Mouse (Mus musculus): ENCODE measurements around the gene Fkbp1b. TPM values are rescaled to one million over a fixed set of nuclear protein-coding genes. Genes with fewer than 3 reads are reported as not detected.

Gene Fkbp1b
- polyA plus RNA-seq, 1 experiment: 7.3 TPM

DNA sequence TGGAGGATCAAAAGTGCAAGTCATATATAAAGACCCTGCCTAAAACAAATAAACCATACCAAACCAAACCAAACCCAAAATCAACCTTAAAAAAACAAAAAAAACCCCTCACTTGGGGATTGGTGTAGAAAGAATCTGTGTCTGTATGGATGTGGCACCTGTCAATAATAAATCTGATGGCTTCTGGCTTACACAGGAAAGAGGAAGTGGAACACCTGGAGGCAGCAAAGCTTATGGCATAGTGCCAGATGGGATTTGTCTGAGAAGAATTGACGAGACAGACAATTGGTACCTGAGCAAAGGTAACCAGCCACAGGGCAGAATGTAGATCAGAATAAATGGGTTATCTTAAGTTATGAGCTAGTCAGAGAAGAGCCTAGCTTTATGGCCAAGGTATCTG lies 43.7 kb upstream of the Fkbp1b start:
- Histone ChIP-seq H3ac (ENCODE audit: control insufficient read depth, insufficient read length) (no peak overlapping the region), H3K79me2 (ENCODE audit: control insufficient read depth, insufficient read depth) (no peaks in the 10 kb centered on the region), H3K36me3 (ENCODE audit: control insufficient read depth, insufficient read depth) (peaks cover 3% of the 10 kb centered on the region), H3K4me2 (ENCODE audit: low read depth) (no peak overlapping the region), H3K27me3 (ENCODE audit: control insufficient read depth, insufficient read depth, insufficient read length) (no peaks in the 10 kb centered on the region), H3K4me3 (no peak overlapping the region)
- no peak for TF ChIP-seq TCF3 (IDR thresholded peaks at IDR 0.05; ENCODE audit: insufficient read length, low read depth)
- TF ChIP-seq MAX (IDR thresholded peaks at IDR 0.05; ENCODE audit: low read depth): no peak
- TF ChIP-seq POLR2A (IDR thresholded peaks at IDR 0.05; ENCODE audit: insufficient read length, low read depth): no peak
- no peak for TF ChIP-seq SRF (IDR thresholded peaks at IDR 0.05; ENCODE audit: control insufficient read depth, insufficient read length, low read depth)
- TF ChIP-seq E2F4 (IDR thresholded peaks at IDR 0.05; ENCODE audit: insufficient read depth): no peak
- no peak for TF ChIP-seq USF1 (IDR thresholded peaks at IDR 0.05; ENCODE audit: low read depth)
- TF ChIP-seq POLR2AphosphoS2 (IDR thresholded peaks at IDR 0.05; ENCODE audit: insufficient read length, low read depth): no peak
- no peak for TF ChIP-seq CEBPB (IDR thresholded peaks at IDR 0.05; ENCODE audit: insufficient read depth, poor library complexity, severe bottlenecking)
- TF ChIP-seq MYOG (IDR thresholded peaks at IDR 0.05; ENCODE audit: control insufficient read depth in 1 of 3, insufficient read depth in 1 of 3, insufficient read length in 2 of 3, low read depth in 2 of 3): no peak
- no peak for TF ChIP-seq TCF12 (IDR thresholded peaks at IDR 0.05; ENCODE audit: insufficient read depth, poor library complexity, severe bottlenecking)
- no peak for TF ChIP-seq REST (IDR thresholded peaks at IDR 0.05; ENCODE audit: insufficient read depth, insufficient read length)
- no peak for TF ChIP-seq MYOD1 (IDR thresholded peaks at IDR 0.05; ENCODE audit: control insufficient read depth in 1 of 3, insufficient read length in 2 of 3, low read depth in 2 of 3)

- Histone ChIP-seq H3K79me2 (ENCODE audit: control insufficient read depth, insufficient read depth) (no peaks in the 10 kb centered on the region), H3K27me3 (ENCODE audit: control insufficient read depth, insufficient read depth, insufficient read length) (no peaks in the 10 kb centered on the region), H3K4me2 (ENCODE audit: low read depth) (no peak overlapping the region), H3K36me3 (ENCODE audit: control insufficient read depth, insufficient read depth) (peaks cover 3% of the 10 kb centered on the region), H3ac (ENCODE audit: control insufficient read depth, insufficient read length) (no peak overlapping the region), H3K4me3 (no peak overlapping the region)
- TF ChIP-seq CEBPB (IDR thresholded peaks at IDR 0.05; ENCODE audit: insufficient read depth, poor library complexity, severe bottlenecking) (no peak), REST (IDR thresholded peaks at IDR 0.05; ENCODE audit: insufficient read depth, insufficient read length) (no peak), MAX (IDR thresholded peaks at IDR 0.05; ENCODE audit: low read depth) (no peak), USF1 (IDR thresholded peaks at IDR 0.05; ENCODE audit: low read depth) (no peak), TCF12 (IDR thresholded peaks at IDR 0.05; ENCODE audit: insufficient read depth, poor library complexity, severe bottlenecking) (no peak), POLR2A (IDR thresholded peaks at IDR 0.05; ENCODE audit: insufficient read length, low read depth) (no peak), E2F4 (IDR thresholded peaks at IDR 0.05; ENCODE audit: insufficient read depth) (no peak), POLR2AphosphoS2 (IDR thresholded peaks at IDR 0.05; ENCODE audit: insufficient read length, low read depth) (no peak), MYOD1 (IDR thresholded peaks at IDR 0.05; ENCODE audit: control insufficient read depth in 1 of 3, insufficient read length in 2 of 3, low read depth in 2 of 3) (no peak)
These were observed 40.7 kb upstream of the Fkbp1b start for GRCm38 (mm10) chr12:4882086-4882485.

- Histone ChIP-seq H3ac (ENCODE audit: control insufficient read depth, insufficient read length) (no peak overlapping the region), H3K27me3 (ENCODE audit: control insufficient read depth, insufficient read depth, insufficient read length) (no peaks in the 10 kb centered on the region), H3K4me2 (ENCODE audit: low read depth) (no peak overlapping the region), H3K36me3 (ENCODE audit: control insufficient read depth, insufficient read depth) (no peaks in the 10 kb centered on the region), H3K4me3 (no peak overlapping the region), H3K79me2 (ENCODE audit: control insufficient read depth, insufficient read depth) (no peaks in the 10 kb centered on the region)
- TF ChIP-seq SRF (IDR thresholded peaks at IDR 0.05; ENCODE audit: control insufficient read depth, insufficient read length, low read depth) (no peak), TCF3 (IDR thresholded peaks at IDR 0.05; ENCODE audit: insufficient read length, low read depth) (no peak), CEBPB (IDR thresholded peaks at IDR 0.05; ENCODE audit: insufficient read depth, poor library complexity, severe bottlenecking) (no peak), POLR2AphosphoS2 (IDR thresholded peaks at IDR 0.05; ENCODE audit: insufficient read length, low read depth) (no peak), MYOD1 (IDR thresholded peaks at IDR 0.05; ENCODE audit: control insufficient read depth in 1 of 3, insufficient read length in 2 of 3, low read depth in 2 of 3) (no peak), POLR2A (IDR thresholded peaks at IDR 0.05; ENCODE audit: insufficient read length, low read depth) (no peak), MAX (IDR thresholded peaks at IDR 0.05; ENCODE audit: low read depth) (no peak), REST (IDR thresholded peaks at IDR 0.05; ENCODE audit: insufficient read depth, insufficient read length) (no peak), MYOG (IDR thresholded peaks at IDR 0.05; ENCODE audit: control insufficient read depth in 1 of 3, insufficient read depth in 1 of 3, insufficient read length in 2 of 3, low read depth in 2 of 3) (no peak), TCF12 (IDR thresholded peaks at IDR 0.05; ENCODE audit: insufficient read depth, poor library complexity, severe bottlenecking) (no peak), USF1 (IDR thresholded peaks at IDR 0.05; ENCODE audit: low read depth) (no peak)
These were observed 37.7 kb upstream of the Fkbp1b start for GRCm38 (mm10) chr12:4879048-4879447.

GRCm38 (mm10) chr12:4878296-4878783 lies 36.9 kb upstream of the Fkbp1b start:
- TF ChIP-seq TCF12 (IDR thresholded peaks at IDR 0.05; ENCODE audit: insufficient read depth, poor library complexity, severe bottlenecking) (no peak), MYOG (IDR thresholded peaks at IDR 0.05; ENCODE audit: control insufficient read depth in 1 of 3, insufficient read depth in 1 of 3, insufficient read length in 2 of 3, low read depth in 2 of 3) (peak in 1 of 3 experiments; percentile 35), MYOD1 (IDR thresholded peaks at IDR 0.05; ENCODE audit: control insufficient read depth in 1 of 3, insufficient read length in 2 of 3, low read depth in 2 of 3) (peak in 2 of 3 experiments; percentile 39 to 69), POLR2AphosphoS2 (IDR thresholded peaks at IDR 0.05; ENCODE audit: insufficient read length, low read depth) (no peak), POLR2A (IDR thresholded peaks at IDR 0.05; ENCODE audit: insufficient read length, low read depth) (no peak), MAX (IDR thresholded peaks at IDR 0.05; ENCODE audit: low read depth) (no peak)
- Histone ChIP-seq H3K79me2 (ENCODE audit: control insufficient read depth, insufficient read depth) (no peaks in the 10 kb centered on the region), H3K4me2 (ENCODE audit: low read depth) (no peak overlapping the region), H3ac (ENCODE audit: control insufficient read depth, insufficient read length) (no peak overlapping the region), H3K27me3 (ENCODE audit: control insufficient read depth, insufficient read depth, insufficient read length) (no peaks in the 10 kb centered on the region), H3K36me3 (ENCODE audit: control insufficient read depth, insufficient read depth) (no peaks in the 10 kb centered on the region), H3K4me3 (no peak overlapping the region)

DNA sequence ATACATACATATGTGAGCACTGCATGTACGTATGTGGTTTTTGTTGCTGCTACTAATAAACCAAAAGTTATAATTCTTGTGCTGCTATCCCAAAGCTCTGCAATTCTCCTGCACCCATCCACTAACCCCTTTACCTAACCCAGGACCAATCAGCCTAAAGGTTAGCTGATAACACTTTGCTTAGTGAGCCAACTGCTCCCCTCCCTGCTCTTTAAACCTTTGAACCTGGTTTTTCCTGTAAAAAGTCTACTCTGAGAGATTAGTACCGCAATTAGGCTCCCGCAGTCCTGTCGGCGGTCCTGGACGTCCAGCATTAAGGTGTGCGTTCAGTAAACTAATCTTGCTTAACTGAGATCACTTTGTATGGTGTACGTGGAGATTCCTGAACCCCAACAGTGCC lies 34.2 kb upstream of the Fkbp1b start:
- Histone ChIP-seq H3K4me2 (ENCODE audit: low read depth) (no peak overlapping the region), H3ac (ENCODE audit: control insufficient read depth, insufficient read length) (no peak overlapping the region), H3K27me3 (ENCODE audit: control insufficient read depth, insufficient read depth, insufficient read length) (no peaks in the 10 kb centered on the region), H3K4me3 (no peak overlapping the region), H3K36me3 (ENCODE audit: control insufficient read depth, insufficient read depth) (no peaks in the 10 kb centered on the region), H3K79me2 (ENCODE audit: control insufficient read depth, insufficient read depth) (no peaks in the 10 kb centered on the region)
- no peak for TF ChIP-seq SRF (IDR thresholded peaks at IDR 0.05; ENCODE audit: control insufficient read depth, insufficient read length, low read depth)
- TF ChIP-seq MYOG (IDR thresholded peaks at IDR 0.05; ENCODE audit: control insufficient read depth in 1 of 3, insufficient read depth in 1 of 3, insufficient read length in 2 of 3, low read depth in 2 of 3): no peak
- no peak for TF ChIP-seq MAX (IDR thresholded peaks at IDR 0.05; ENCODE audit: low read depth)
- no peak for TF ChIP-seq REST (IDR thresholded peaks at IDR 0.05; ENCODE audit: insufficient read depth, insufficient read length)
- no peak for TF ChIP-seq POLR2A (IDR thresholded peaks at IDR 0.05; ENCODE audit: insufficient read length, low read depth)
- TF ChIP-seq TCF12 (IDR thresholded peaks at IDR 0.05; ENCODE audit: insufficient read depth, poor library complexity, severe bottlenecking): no peak
- no peak for TF ChIP-seq POLR2AphosphoS2 (IDR thresholded peaks at IDR 0.05; ENCODE audit: insufficient read length, low read depth)
- no peak for TF ChIP-seq MYOD1 (IDR thresholded peaks at IDR 0.05; ENCODE audit: control insufficient read depth in 1 of 3, insufficient read length in 2 of 3, low read depth in 2 of 3)
- TF ChIP-seq TCF3 (IDR thresholded peaks at IDR 0.05; ENCODE audit: insufficient read length, low read depth): no peak
- TF ChIP-seq CEBPB (IDR thresholded peaks at IDR 0.05; ENCODE audit: insufficient read depth, poor library complexity, severe bottlenecking): no peak
- TF ChIP-seq USF1 (IDR thresholded peaks at IDR 0.05; ENCODE audit: low read depth): no peak
- no peak for TF ChIP-seq E2F4 (IDR thresholded peaks at IDR 0.05; ENCODE audit: insufficient read depth)

Measured in myocyte (in vitro differentiated cells).